In the genomic region with DNA sequence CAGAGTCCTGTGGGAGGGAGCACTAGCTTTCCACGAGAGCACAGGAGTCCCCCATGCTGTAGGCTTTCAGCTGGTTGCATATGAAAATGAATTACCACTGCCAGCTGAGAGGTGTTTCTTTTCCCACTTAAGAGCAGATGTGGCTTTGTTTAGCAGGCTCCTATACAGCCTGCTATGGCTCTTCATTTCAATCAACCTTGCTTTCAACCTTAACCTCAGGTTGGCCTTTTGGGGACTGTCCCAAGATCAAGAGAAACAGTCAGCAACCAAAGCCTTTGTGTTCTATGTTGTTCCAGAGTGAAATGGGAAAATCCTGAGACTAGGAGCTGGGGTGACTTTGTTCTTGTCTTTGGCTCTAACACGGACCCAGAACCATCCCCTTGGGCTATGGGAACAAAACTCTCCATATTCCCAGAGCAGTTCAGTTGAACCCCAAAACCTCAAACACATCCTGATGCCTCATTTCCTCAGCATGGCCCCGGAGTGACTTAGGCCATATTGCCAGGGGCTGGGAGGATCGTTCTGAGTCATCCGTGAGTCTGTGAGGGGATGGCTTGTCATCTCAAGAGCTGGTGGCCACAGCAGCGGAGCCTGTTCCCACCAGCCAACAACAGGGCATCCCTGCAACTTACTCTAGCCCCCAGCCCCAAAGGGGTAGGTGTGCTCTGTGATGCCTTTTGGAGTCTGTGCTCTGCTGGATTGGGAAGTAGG, we compare ENCODE assay signal across 17 mouse cellular contexts. TPM values are rescaled to one million over a fixed set of nuclear protein-coding genes. Genes with fewer than 3 reads are reported as not detected.
DNase-seq lines count a peak whose midpoint lies in the region; ATAC-seq and TF ChIP-seq lines count a peak whose summit lies in the region.
"Had no signal": no experiment of that assay in that cellular context is flagged by ENCODE, and none has a peak within 500 bp of the region (broad histone marks: within the 10 kb centered on the region; RNA-seq: fewer than 3 reads in every experiment).

No protein-coding gene starts in this region.

- no peak for DNase-seq in heart, postnatal 0 days (ENCODE audit: low spot score)
- DNase-seq in heart, postnatal 10 days, result no peak
- DNase-seq in CD4-positive, CD25-positive, alpha-beta regulatory T cell, adult 2 months (ENCODE audit: low read depth, low spot score), result peak; percentile 64
- peak; percentile 29 for DNase-seq in ES-CJ7 (ENCODE audit: low read depth, low spot score)
- DNase-seq in urinary bladder, postnatal 36 days (ENCODE audit: low spot score in 2 of 2), result no peak
- no peak for DNase-seq in layer of hippocampus, adult 9-11 months
- DNase-seq: cerebellum, adult 8-10 months; lung, adult 2 months had no signal

- ATAC-seq in heart, postnatal 0 days (ENCODE audit: insufficient read depth, low read depth), result no peak
- ATAC-seq in megakaryocyte progenitor cell, adult 5-6 weeks (replicated peaks; ENCODE audit: poor library complexity), result peak; percentile 46; the same call in 1 of the 2 replicates
- ATAC-seq: forebrain, embryonic 14.5 days; intestine, embryonic 16.5 days; liver, embryonic 12.5 days had no signal

- H3K9me3 ChIP-seq in heart, postnatal 0 days (replicated peaks; ENCODE audit: control insufficient read depth, low read length), result no peaks in the 10 kb centered on the region
- H3K9me3 ChIP-seq: limb, embryonic 12.5 days; liver, embryonic 12.5 days; midbrain, embryonic 10.5 days had no signal

- H3K27ac ChIP-seq in heart, postnatal 0 days (ENCODE audit: low read depth), result peak overlapping the region; percentile 83
- H3K27ac ChIP-seq: hindbrain, embryonic 14.5 days; limb, embryonic 12.5 days; liver, embryonic 12.5 days; midbrain, embryonic 10.5 days; stomach, postnatal 0 days had no signal

- peaks cover 12% of the 10 kb centered on the region for H3K4me1 ChIP-seq in heart, postnatal 0 days (ENCODE audit: control insufficient read depth, insufficient read depth)
- H3K4me1 ChIP-seq: liver, embryonic 12.5 days had no signal

- intact Hi-C loops in heart, postnatal 10 days (cut with DNase I), result no loop called here

- H3K36me3 ChIP-seq in heart, postnatal 0 days (replicated peaks; ENCODE audit: control insufficient read depth, insufficient read depth, low read length), result 0 out of 2 replicates have a peak, but pooled peaks cover 9% of the 10 kb centered on the region

- H3K4me3 ChIP-seq in heart, postnatal 0 days (ENCODE audit: low read depth, low read length), result no peak overlapping the region
- H3K4me3 ChIP-seq: limb, embryonic 12.5 days; liver, embryonic 12.5 days; midbrain, embryonic 10.5 days had no signal

- TF ChIP-seq EP300 in heart, postnatal 0 days (IDR thresholded peaks at IDR 0.05; ENCODE audit: low read depth), result no peak

- no peak overlapping the region for H3K9ac ChIP-seq in heart, postnatal 0 days (replicated peaks; ENCODE audit: low read depth, low read length)
- H3K9ac ChIP-seq: hindbrain, embryonic 14.5 days; limb, embryonic 12.5 days; liver, embryonic 12.5 days had no signal

- H3K4me2 ChIP-seq in heart, postnatal 0 days (ENCODE audit: low read depth, low read length), result no peak overlapping the region
- H3K4me2 ChIP-seq: heart, embryonic 11.5 days; hindbrain, embryonic 14.5 days; limb, embryonic 12.5 days; liver, embryonic 12.5 days had no signal

- no peak for TF ChIP-seq CTCF in heart, postnatal 0 days (IDR thresholded peaks at IDR 0.05; ENCODE audit: low read depth)

- H3K27me3 ChIP-seq in heart, postnatal 0 days (ENCODE audit: control insufficient read depth, insufficient read depth, low read length), result no peaks in the 10 kb centered on the region
- H3K27me3 ChIP-seq: limb, embryonic 12.5 days had no signal

- 71% methylated on average over 6 of the region's 6 CpGs for WGBS in heart, postnatal 0 days

RNA-seq across cellular contexts. Expression of gene Klf2, which starts 12.1 kb away (rescaled TPM):
- total RNA-seq in heart, postnatal 0 days (2014; rRNA removed; ENCODE audit: low replicate concordance), result 21.9 and 32.9 TPM in 2 replicates
- 17.7 and 21.3 TPM in 2 replicates for polyA plus RNA-seq in heart, postnatal 0 days (2015; fragmentation: Nextera tagmentation; extraction: Ambion mirVana)
- 10 to 100 TPM; 69.7 to 82.8 TPM for total RNA-seq in heart, postnatal 10 days (2021)
- total RNA-seq in megakaryocyte progenitor cell, adult 5-6 weeks (2015), result 10.8 and 21.8 TPM in 2 replicates
- 2.0 and 6.6 TPM in 2 replicates for total RNA-seq in megakaryocyte progenitor cell, adult 5-6 weeks (2017)

RNA-seq across cellular contexts. Expression of gene Gm10282, which starts 25.9 kb away (rescaled TPM):
- 0.15 and 3.0 TPM in 2 replicates for total RNA-seq in heart, postnatal 0 days (2014; rRNA removed; ENCODE audit: low replicate concordance)
- polyA plus RNA-seq in heart, postnatal 0 days (2015; fragmentation: Nextera tagmentation; extraction: Ambion mirVana), result 8.4 and 10.0 TPM in 2 replicates
- 10 to 100 TPM; 15.9 to 19.4 TPM for total RNA-seq in heart, postnatal 10 days (2021)
- 58.7 and 76.6 TPM in 2 replicates for total RNA-seq in megakaryocyte progenitor cell, adult 5-6 weeks (2015)
- 68.3 and 86.8 TPM in 2 replicates for total RNA-seq in megakaryocyte progenitor cell, adult 5-6 weeks (2017)

Comparison
In these comparisons a context has a peak if more than half of its experiments do, and no peak if none do; other contexts are left out.
1. DNase-seq: peak in CD4-positive, CD25-positive, alpha-beta regulatory T cell, adult 2 months (single experiment) and ES-CJ7 (single experiment); none in heart, postnatal 0 days (single experiment), heart, postnatal 10 days (0 of 2), urinary bladder, postnatal 36 days (0 of 2) and layer of hippocampus, adult 9-11 months (single experiment).